Mouse (Mus musculus): ENCODE results near the gene Parp14. TPM values are rescaled to one million over a fixed set of nuclear protein-coding genes. Genes with fewer than 3 reads are reported as not detected.

Gene Parp14
- polyA plus RNA-seq (2012; rRNA removed): 4.2 and 5.5 TPM in 2 replicates

DNA sequence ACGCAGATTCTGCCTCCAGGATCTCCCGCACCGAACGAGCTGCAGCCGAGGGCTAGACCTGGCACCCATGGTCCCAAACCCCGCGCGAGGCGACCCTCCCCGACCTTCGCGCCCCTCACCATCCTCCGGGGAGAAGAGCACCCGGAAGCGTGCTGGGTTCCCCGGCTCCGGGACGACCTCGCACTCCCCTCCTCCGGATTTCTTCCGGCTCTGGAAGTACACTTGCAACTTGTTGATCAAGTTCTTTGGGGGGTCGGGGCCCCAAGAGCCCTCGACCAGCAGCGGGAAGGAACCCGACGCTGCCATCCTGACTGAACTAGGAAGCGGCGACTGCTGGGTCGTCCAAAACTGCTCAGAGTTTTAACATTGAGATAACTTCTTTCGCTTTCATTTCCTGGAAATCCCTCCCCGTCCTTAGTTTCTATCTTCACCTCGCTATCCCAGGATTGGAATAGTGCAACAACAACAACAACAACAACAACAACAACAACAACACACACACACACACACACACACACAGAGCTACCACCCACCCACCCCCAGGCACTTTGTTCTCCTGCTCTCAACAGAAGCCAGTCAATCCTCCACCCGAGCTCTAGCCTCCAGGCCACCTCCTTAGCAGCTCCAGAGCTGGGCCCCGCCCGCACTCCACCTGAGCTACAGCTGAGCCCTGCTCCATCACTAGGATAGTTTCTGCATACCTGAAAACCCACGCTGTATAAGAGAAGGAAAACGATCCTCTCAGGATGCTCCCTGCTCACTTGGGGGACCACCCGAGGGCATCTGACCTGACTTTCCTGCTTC, at the start of gene Parp14:
Parp14 (minus strand) TSS at position 497 of the 804 bp plus-strand sequence.

Other genes starting within 250 kb of the Parp14 start
- gene Dirc2, start 102.2 kb downstream of the Parp14 start, polyA plus RNA-seq (2012; rRNA removed): 51.1 and 69.7 TPM in 2 replicates
- gene Hspbap1, start 101.2 kb downstream of the Parp14 start, polyA plus RNA-seq (2012; rRNA removed): 3.6 and 4.3 TPM in 2 replicates
- 5.6 TPM in 2 replicates for gene Parp9, start 66.9 kb upstream of the Parp14 start, polyA plus RNA-seq (2012; rRNA removed)
- gene Dtx3l, start 67.6 kb upstream of the Parp14 start, polyA plus RNA-seq (2012; rRNA removed): 7.6 and 8.2 TPM in 2 replicates
- 3.3 and 3.7 TPM in 2 replicates for gene Kpna1, start 107.2 kb upstream of the Parp14 start, polyA plus RNA-seq (2012; rRNA removed)
- gene Wdr5b, start 169.6 kb upstream of the Parp14 start, polyA plus RNA-seq (2012; rRNA removed): 0.91 and 0.95 TPM in 2 replicates
- gene Fam162a, start 200.1 kb upstream of the Parp14 start, polyA plus RNA-seq (2012; rRNA removed): 61.7 and 89.2 TPM in 2 replicates
- 4.5 and 5.0 TPM in 2 replicates for gene Ccdc58, start 200.1 kb upstream of the Parp14 start, polyA plus RNA-seq (2012; rRNA removed)